Mouse (Mus musculus) layer of hippocampus, adult 2 months (tissue): ENCODE data around the gene Clec3a. TPM values are rescaled to one million over a fixed set of nuclear protein-coding genes. Genes with fewer than 3 reads are reported as not detected.

ENCODE experiments used
- DNase-seq, 2 experiments: peaks; one replicate each; pipeline ENCODE4 v3.0.0; 2022; ENCODE audit warnings: low spot score in 2 of 2
- H3K27ac ChIP-seq: fragments of 200-600 bp; 2 replicates; pipeline ENCODE4 v1.8.1; 2022
- H3K4me3 ChIP-seq: fragments of 200-600 bp; 2 replicates; pipeline ENCODE4 v1.8.1; 2022; ENCODE audit warnings: mild to moderate bottlenecking
- CTCF ChIP-seq: fragments of 200-600 bp; conservative IDR thresholded peaks from 2 replicates; pipeline ENCODE4 v1.8.1; 2022; ENCODE audit warnings: antibody characterized with exemption, mild to moderate bottlenecking, moderate library complexity
- long read RNA-seq, 2 experiments: library from polyadenylated mRNA; stranded (forward); transcript quantifications; one replicate each; pipeline ENCODE4 v2.0.0; 2021; ENCODE audit warnings: borderline mapping rate in 2 of 2
- total RNA-seq, 2 experiments: library from RNA; stranded (reverse); gene quantifications; 2 replicates each; pipeline ENCODE4 v1.2.3; 2021

Gene Clec3a
- not detected for total RNA-seq
- long read RNA-seq, experiment 1 = 0 reads
- long read RNA-seq, experiment 2 = 0 reads

- Histone ChIP-seq H3K4me3 (no peak within 1 kb of the TSS), H3K27ac (no peak within 1 kb of the TSS)
- TF ChIP-seq CTCF = no peak
- no peak for DNase-seq
Observed at GRCm38 (mm10) chr8:114417786-114418185, at the start of gene Clec3a. TSS of gene Clec3a (plus strand) at chr8:114418086.

GRCm38 (mm10) chr8:114369038-114369976 is 48.6 kb upstream of the Clec3a start:
- TF ChIP-seq CTCF = peak; percentile 82
- Histone ChIP-seq H3K27ac (peak overlapping the region; percentile 60; the same call in 1 of the 2 replicates), H3K4me3 (peak overlapping the region; percentile 51)
- DNase-seq = peak; percentile 74 to 92

DNA sequence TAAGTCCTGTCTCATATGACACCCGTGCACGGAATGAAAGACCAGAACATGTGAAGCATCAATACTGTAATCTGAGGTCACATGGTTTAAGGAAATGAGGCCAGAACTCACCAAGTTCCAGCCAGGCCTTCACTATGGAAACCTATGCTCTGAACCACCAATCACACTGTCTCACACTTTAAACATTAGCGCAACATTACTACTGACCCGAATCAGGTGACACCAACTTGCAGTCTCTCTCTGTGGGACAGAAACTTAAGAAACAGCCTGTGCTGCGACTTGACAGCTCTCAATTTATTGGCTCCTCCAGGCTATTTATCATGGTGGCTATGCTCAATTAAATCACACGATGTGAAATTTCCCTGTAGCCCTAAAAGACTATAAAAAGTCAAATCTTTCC is 43.5 kb upstream of the Clec3a start:
- no peak for TF ChIP-seq CTCF
- Histone ChIP-seq H3K4me3 (no peak overlapping the region), H3K27ac (no peak overlapping the region)
- DNase-seq = no peak

DNA sequence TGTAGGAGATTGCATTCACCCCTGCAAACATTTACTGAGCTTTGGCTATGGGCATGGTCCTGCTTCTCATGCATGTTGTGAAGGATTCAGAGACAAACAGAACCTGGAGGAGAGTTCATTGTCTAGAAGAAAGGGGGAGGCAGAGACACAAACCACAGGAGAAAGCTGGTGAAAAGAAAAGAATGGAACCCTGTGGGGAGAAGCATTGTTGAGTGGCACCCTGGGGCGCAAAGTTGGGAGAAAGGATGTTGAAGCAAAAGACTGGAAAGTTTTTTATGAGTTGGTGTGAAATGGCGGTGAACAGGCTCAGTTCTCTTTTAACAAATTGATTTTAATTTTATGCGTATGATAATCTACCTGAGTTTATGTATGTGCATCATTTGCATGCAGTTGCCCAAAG is 33.7 kb upstream of the Clec3a start:
- H3K27ac ChIP-seq = no peak overlapping the region
- DNase-seq = no peak
- no peak for TF ChIP-seq CTCF
- no peak overlapping the region for H3K4me3 ChIP-seq

DNA sequence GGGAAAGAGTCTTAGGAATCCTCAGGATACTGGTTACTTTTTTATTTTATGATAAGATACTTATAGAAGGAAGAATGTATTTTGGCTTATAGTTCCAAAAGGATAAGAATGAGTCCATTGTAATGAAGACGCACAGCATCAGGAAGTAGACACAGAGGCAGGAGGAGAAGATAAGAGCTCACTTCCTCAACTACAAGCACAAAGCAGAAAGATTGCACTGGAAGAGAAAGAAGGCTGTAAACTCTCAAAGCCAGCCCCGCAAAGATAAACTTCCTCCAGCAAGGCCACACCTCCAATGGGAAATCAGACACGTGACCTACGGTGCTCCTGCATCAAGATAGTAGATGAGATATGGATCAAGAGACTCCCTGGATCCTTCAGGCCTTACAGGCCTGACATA is 30.4 kb upstream of the Clec3a start:
- Histone ChIP-seq H3K27ac (no peak overlapping the region), H3K4me3 (no peak overlapping the region)
- DNase-seq = no peak
- TF ChIP-seq CTCF = no peak

DNA sequence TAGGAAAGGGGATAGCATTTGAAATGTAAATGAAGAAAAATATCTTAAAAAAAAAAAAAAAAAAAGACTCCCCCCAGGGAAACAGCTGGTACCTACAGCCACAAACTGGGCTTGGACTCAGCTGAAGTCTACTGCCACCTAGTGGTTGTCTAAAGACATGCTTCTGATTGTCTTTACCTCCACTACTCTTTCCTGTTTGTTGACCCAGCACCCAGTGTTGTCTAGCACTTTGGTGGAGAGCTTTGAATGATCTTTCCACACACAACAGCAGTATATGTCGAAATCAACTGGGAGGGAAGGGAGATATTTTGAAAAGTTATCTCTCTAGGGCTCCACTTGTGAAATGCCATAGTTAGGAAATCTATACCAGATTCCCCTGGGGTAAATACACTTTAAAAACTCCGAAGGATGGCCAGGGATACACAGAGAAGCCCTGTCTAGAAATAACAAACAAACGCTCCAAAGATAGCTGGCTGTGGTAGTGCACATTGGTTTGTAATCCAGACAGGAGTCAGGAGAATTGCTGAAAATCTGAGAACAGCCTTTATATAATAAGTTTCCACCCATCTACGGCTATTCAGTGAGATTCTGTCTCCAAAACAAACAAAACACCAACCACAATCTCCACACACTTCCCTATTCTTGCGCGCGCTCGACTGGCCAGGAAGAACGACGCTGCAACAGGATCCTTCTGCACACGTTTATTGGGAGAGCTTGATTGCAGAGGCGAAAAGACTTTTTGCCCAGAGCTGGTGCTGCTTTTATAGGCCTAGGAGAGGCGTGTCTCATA is 27.2 kb upstream of the Clec3a start:
- H3K4me3 ChIP-seq = no peak overlapping the region
- DNase-seq = no peak
- no peak overlapping the region for H3K27ac ChIP-seq
- TF ChIP-seq CTCF = peak; percentile 77

GRCm38 (mm10) chr8:114398326-114398725 is 19.6 kb upstream of the Clec3a start:
- TF ChIP-seq CTCF = no peak
- no peak overlapping the region for H3K4me3 ChIP-seq
- H3K27ac ChIP-seq = no peak overlapping the region
- no peak for DNase-seq

DNA sequence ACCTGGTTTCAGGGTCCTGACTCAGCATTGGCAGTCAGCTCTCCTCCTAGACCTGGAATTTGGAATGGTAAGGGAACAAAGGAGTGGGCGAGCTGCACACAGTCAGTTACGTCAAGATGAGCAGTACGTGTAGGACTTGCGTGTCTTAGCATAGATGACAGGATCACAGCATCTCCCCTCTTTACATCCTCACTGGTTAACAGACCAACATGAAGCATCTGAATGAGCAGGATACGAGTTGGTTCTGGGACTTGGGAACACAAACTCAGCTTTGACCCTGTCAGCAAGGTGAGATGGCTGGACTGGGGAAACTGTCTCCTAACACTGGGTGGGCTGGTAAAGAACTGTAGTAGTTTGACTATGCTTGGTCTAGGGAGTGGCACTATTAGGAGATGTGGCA is 18.6 kb upstream of the Clec3a start:
- Histone ChIP-seq H3K4me3 (no peak overlapping the region), H3K27ac (no peak overlapping the region)
- no peak for TF ChIP-seq CTCF
- no peak for DNase-seq

DNA sequence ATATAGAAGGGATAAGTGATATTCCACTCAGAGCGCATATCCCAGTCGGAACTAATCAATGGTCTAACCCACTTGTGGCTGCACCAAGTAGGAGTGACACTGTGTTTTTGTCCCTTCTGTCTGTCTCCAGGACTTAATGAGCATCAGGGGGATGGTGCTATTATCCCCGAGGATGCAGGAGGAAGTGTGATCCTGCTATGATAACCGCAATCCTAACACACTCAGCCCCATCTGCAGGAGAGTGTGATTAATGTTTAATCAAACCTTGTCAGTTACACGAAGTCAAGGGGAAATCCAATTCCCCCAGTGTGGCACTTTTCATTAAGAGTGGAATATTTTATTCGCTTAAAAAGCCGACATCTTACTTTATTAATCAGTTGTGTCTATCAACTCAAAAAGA is 16.2 kb upstream of the Clec3a start:
- no peak for DNase-seq
- Histone ChIP-seq H3K4me3 (no peak overlapping the region), H3K27ac (no peak overlapping the region)
- no peak for TF ChIP-seq CTCF

DNA sequence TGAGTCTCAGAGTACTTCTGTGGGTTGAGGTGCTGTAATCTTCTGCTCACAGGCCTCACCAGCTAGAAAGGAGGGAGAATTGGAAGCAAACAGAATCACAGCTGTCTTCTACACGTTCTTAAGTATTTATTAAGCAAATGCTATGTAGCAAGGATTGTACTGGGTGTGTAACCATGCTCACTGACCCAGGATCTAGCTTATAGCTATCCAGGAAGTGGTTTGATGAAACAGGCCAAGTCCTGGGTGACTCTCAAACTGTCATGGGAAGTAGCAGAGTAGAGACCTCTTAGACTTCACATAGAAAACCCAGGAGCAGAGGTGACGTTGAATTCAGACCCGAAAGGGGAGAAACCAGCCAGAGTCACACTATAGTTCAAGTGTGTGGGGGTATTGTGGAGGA is 6.5 kb upstream of the Clec3a start:
- DNase-seq = no peak
- TF ChIP-seq CTCF = no peak
- H3K27ac ChIP-seq = no peak overlapping the region
- no peak overlapping the region for H3K4me3 ChIP-seq

- no peak overlapping the region for H3K4me3 ChIP-seq
- TF ChIP-seq CTCF = no peak
Observed at GRCm38 (mm10) chr8:114418486-114418885, 600 bp downstream of the Clec3a start.

DNA sequence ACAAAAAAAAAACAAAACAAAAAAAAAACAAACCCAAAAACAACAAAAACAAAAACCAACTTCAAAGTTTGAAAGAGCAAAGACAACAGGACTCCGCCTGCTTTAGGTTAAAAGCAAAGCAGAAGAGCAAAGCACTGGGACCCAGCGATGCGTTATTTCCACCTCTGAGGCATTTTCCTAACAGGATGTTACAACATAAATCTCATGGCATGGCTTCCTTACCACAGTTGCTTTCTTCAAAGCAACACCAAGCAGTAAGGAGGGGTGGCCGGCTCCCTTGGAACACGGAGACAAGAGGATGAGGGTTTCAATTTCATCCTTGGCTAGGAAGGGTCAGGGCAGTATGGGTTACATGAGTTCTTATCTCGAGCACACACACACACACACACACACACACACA is 1.0 kb downstream of the Clec3a start:
- TF ChIP-seq CTCF = no peak
- DNase-seq = no peak
- Histone ChIP-seq H3K27ac (no peak overlapping the region), H3K4me3 (no peak overlapping the region)

More at GRCm38 (mm10) chr8:114418486-114418885, 600 bp downstream of the Clec3a start:
- no peak overlapping the region for H3K27ac ChIP-seq
- DNase-seq = no peak

GRCm38 (mm10) chr8:114421544-114421943 is 3.7 kb downstream of the Clec3a start:
- no peak for TF ChIP-seq CTCF
- no peak overlapping the region for H3K27ac ChIP-seq
- peak; percentile 22 to 23 for DNase-seq
- no peak overlapping the region for H3K4me3 ChIP-seq
